Mouse (Mus musculus) lung, embryonic 15.5 days (tissue): ENCODE measurements around the gene Tmem129. TPM values are rescaled to one million over a fixed set of nuclear protein-coding genes. Genes with fewer than 3 reads are reported as not detected.
A peak's percentile ranks its signal among the peaks of the same experiment; 100 is the strongest.

Experiments
- ATAC-seq: fragments of 200-750 bp; cut with Nextera tagmentation; 2 replicates; pipeline ENCODE4 v1.8.0; 2017; ENCODE audit warnings: moderate number of reproducible peaks, borderline replicate concordance; ENCODE audit not compliant: low FRiP score, low TSS enrichment; ENCODE audit errors: extremely low read depth
- H3K27ac ChIP-seq: fragments of 300-500 bp; sonication (generic); 2 replicates; pipeline ENCODE4 v1.5.1; 2015; ENCODE audit warnings: moderate library complexity, mild to moderate bottlenecking, inconsistent platforms
- H3K27me3 ChIP-seq: fragments of 300-500 bp; sonication (generic); 2 replicates; pipeline ENCODE4 v1.6.1; 2015; ENCODE audit warnings: inconsistent platforms
- H3K36me3 ChIP-seq: fragments of 300-500 bp; sonication (generic); 2 replicates; pipeline ENCODE4 v1.6.1; 2015; ENCODE audit warnings: inconsistent platforms
- H3K4me1 ChIP-seq: fragments of 300-500 bp; sonication (generic); 2 replicates; pipeline ENCODE4 v1.6.1; 2015; ENCODE audit warnings: inconsistent platforms
- H3K4me2 ChIP-seq: fragments of 300-500 bp; sonication (generic); 2 replicates; pipeline ENCODE4 v1.6.1; 2015; ENCODE audit warnings: inconsistent platforms, mild to moderate bottlenecking, moderate library complexity
- H3K4me3 ChIP-seq: fragments of 300-500 bp; sonication (generic); 2 replicates; pipeline ENCODE4 v1.5.1; 2015; ENCODE audit warnings: mild to moderate bottlenecking, inconsistent platforms
- H3K9ac ChIP-seq: fragments of 300-500 bp; sonication (generic); 2 replicates; pipeline ENCODE4 v1.6.1; 2015; ENCODE audit warnings: inconsistent platforms
- H3K9me3 ChIP-seq: fragments of 300-500 bp; sonication (generic); 2 replicates; pipeline ENCODE4 v1.6.1; 2016; ENCODE audit warnings: inconsistent platforms
- WGBS: fragments of 180-500 bp; shearing (Covaris S2); methylation state at CpG from one replicate; pipeline ENCODE4 v1.1.7; 2015; 5-methylcytosine and 5-hydroxymethylcytosine counted together
- polyA plus RNA-seq: library from polyadenylated mRNA; unstranded; fragments of >200 nt; fragmentation: Nextera tagmentation; extraction: Ambion mirVana; gene quantifications from 2 replicates; pipeline ENCODE4 v1.2.1, GENCODE M21; 2015

The Tmem129 gene
- polyA plus RNA-seq, 1 experiment from 2014 or later = 39.7 TPM

- Histone ChIP-seq H3K9me3 (no peaks in the 10 kb centered on the region), H3K9ac (no peak overlapping the region), H3K27me3 (no peaks in the 10 kb centered on the region), H3K4me1 (peaks cover 39% of the 10 kb centered on the region), H3K4me2 (no peak overlapping the region), H3K36me3 (peaks cover 24% of the 10 kb centered on the region), H3K4me3 (no peak overlapping the region), H3K27ac (no peak overlapping the region)
- no peak for ATAC-seq
- WGBS = 91% methylated on average over 10 of the region's 10 CpGs
Measured at GRCm38 (mm10) chr5:33655251-33655840, 2.9 kb downstream of the Tmem129 start.

- Histone ChIP-seq H3K27me3 (no peaks in the 10 kb centered on the region), H3K4me3 (no peak overlapping the region), H3K9ac (no peak overlapping the region), H3K27ac (no peak overlapping the region), H3K4me2 (no peak overlapping the region), H3K9me3 (no peaks in the 10 kb centered on the region), H3K4me1 (peaks cover 39% of the 10 kb centered on the region), H3K36me3 (peaks cover 30% of the 10 kb centered on the region)
- no peak for ATAC-seq
- 90% methylated on average over 13 of the region's 13 CpGs for WGBS
Measured at GRCm38 (mm10) chr5:33654424-33654823, 3.8 kb downstream of the Tmem129 start.

- ATAC-seq = no peak; the same call in 1 of the 2 replicates
- H3K36me3 ChIP-seq = peaks cover 44% of the 10 kb centered on the region
- 2% methylated on average over 9 of the region's 9 CpGs for WGBS
Measured at GRCm38 (mm10) chr5:33652783-33653173, 5.4 kb downstream of the Tmem129 start.

GRCm38 (mm10) chr5:33651921-33652782 lies 6.1 kb downstream of the Tmem129 start, which contains the start of gene Slbp:
Slbp (minus strand) TSS chr5:33652574.
- peaks cover 50% of the 10 kb centered on the region for H3K36me3 ChIP-seq
- WGBS = under 1% methylated on average over 82 of the region's 82 CpGs
- peak; percentile 96 for ATAC-seq
- peaks cover 38% of the 10 kb centered on the region for H3K4me1 ChIP-seq
- H3K9me3 ChIP-seq = no peaks in the 10 kb centered on the region
- H3K27me3 ChIP-seq = no peaks in the 10 kb centered on the region
- peak within 1 kb of the TSS; percentile 88 for H3K9ac ChIP-seq
- peak within 1 kb of the TSS; percentile 90 for H3K4me3 ChIP-seq
- H3K27ac ChIP-seq = peak within 1 kb of the TSS; percentile 96
- H3K4me2 ChIP-seq = peak within 1 kb of the TSS; percentile 57

More at GRCm38 (mm10) chr5:33652783-33653173, 5.4 kb downstream of the Tmem129 start:
- peak overlapping the region; percentile 49; the same call in 1 of the 2 replicates for H3K9ac ChIP-seq
- H3K4me2 ChIP-seq = peak overlapping the region; percentile 57
- peak overlapping the region; percentile 86 for H3K27ac ChIP-seq
- peaks cover 38% of the 10 kb centered on the region for H3K4me1 ChIP-seq
- H3K27me3 ChIP-seq = no peaks in the 10 kb centered on the region
- peak overlapping the region; percentile 90 for H3K4me3 ChIP-seq
- no peaks in the 10 kb centered on the region for H3K9me3 ChIP-seq

- Histone ChIP-seq H3K36me3 (peaks cover 56% of the 10 kb centered on the region), H3K4me1 (peaks cover 32% of the 10 kb centered on the region)
- 2% methylated on average over 11 of the region's 11 CpGs for WGBS
Measured at GRCm38 (mm10) chr5:33651541-33651920, 6.7 kb downstream of the Tmem129 start.

GRCm38 (mm10) chr5:33651017-33651416 lies 7.2 kb downstream of the Tmem129 start:
- no peak for ATAC-seq
- WGBS = 2% methylated on average over 2 of the region's 2 CpGs

More at GRCm38 (mm10) chr5:33651541-33651920, 6.7 kb downstream of the Tmem129 start:
- Histone ChIP-seq H3K9ac (peak overlapping the region; percentile 88), H3K9me3 (no peaks in the 10 kb centered on the region), H3K4me2 (peak overlapping the region; percentile 57), H3K27me3 (no peaks in the 10 kb centered on the region), H3K27ac (peak overlapping the region; percentile 96), H3K4me3 (peak overlapping the region; percentile 90)
- ATAC-seq = no peak; the same call in 1 of the 2 replicates

GRCm38 (mm10) chr5:33640652-33641051 lies 17.6 kb downstream of the Tmem129 start:
- H3K4me3 ChIP-seq = no peak overlapping the region
- 34% methylated on average over 3 of the region's 3 CpGs for WGBS
- H3K36me3 ChIP-seq = peaks cover 74% of the 10 kb centered on the region
- no peak overlapping the region for H3K4me2 ChIP-seq
- ATAC-seq = no peak
- H3K4me1 ChIP-seq = no peaks in the 10 kb centered on the region
- no peaks in the 10 kb centered on the region for H3K9me3 ChIP-seq
- no peaks in the 10 kb centered on the region for H3K27me3 ChIP-seq
- H3K9ac ChIP-seq = no peak overlapping the region
- no peak overlapping the region for H3K27ac ChIP-seq

More at GRCm38 (mm10) chr5:33651017-33651416, 7.2 kb downstream of the Tmem129 start:
- H3K27ac ChIP-seq = peak overlapping the region; percentile 96; the same call in 1 of the 2 replicates
- peaks cover 61% of the 10 kb centered on the region for H3K36me3 ChIP-seq
- H3K9ac ChIP-seq = peak overlapping the region; percentile 88
- H3K4me1 ChIP-seq = peaks cover 27% of the 10 kb centered on the region
- no peaks in the 10 kb centered on the region for H3K27me3 ChIP-seq
- no peaks in the 10 kb centered on the region for H3K9me3 ChIP-seq
- H3K4me2 ChIP-seq = peak overlapping the region; percentile 57
- H3K4me3 ChIP-seq = peak overlapping the region; percentile 90

GRCm38 (mm10) chr5:33638826-33639225 lies 19.4 kb downstream of the Tmem129 start:
- no peaks in the 10 kb centered on the region for H3K27me3 ChIP-seq
- H3K9me3 ChIP-seq = no peaks in the 10 kb centered on the region
- ATAC-seq = no peak
- no peak overlapping the region for H3K9ac ChIP-seq
- H3K4me2 ChIP-seq = no peak overlapping the region
- peaks cover 59% of the 10 kb centered on the region for H3K36me3 ChIP-seq
- no peaks in the 10 kb centered on the region for H3K4me1 ChIP-seq
- H3K4me3 ChIP-seq = no peak overlapping the region
- H3K27ac ChIP-seq = 0 out of 2 replicates have a peak overlapping the region, but pooled peaks have one; percentile 21
- WGBS = 50% methylated on average over 4 of the region's 4 CpGs

GRCm38 (mm10) chr5:33637606-33638350 lies 20.4 kb downstream of the Tmem129 start:
- no peak for ATAC-seq
- H3K36me3 ChIP-seq = peaks cover 48% of the 10 kb centered on the region
- no peak overlapping the region for H3K4me3 ChIP-seq
- no peaks in the 10 kb centered on the region for H3K27me3 ChIP-seq
- WGBS = 73% methylated on average over 3 of the region's 3 CpGs
- H3K9ac ChIP-seq = no peak overlapping the region
- H3K9me3 ChIP-seq = no peaks in the 10 kb centered on the region
- no peak overlapping the region for H3K4me2 ChIP-seq
- no peaks in the 10 kb centered on the region for H3K4me1 ChIP-seq
- H3K27ac ChIP-seq = no peak overlapping the region

- Histone ChIP-seq H3K27ac (no peak overlapping the region), H3K36me3 (peaks cover 27% of the 10 kb centered on the region; the same call in 1 of the 2 replicates), H3K4me2 (no peak overlapping the region), H3K4me1 (peaks cover 3% of the 10 kb centered on the region), H3K4me3 (no peak overlapping the region), H3K9me3 (no peaks in the 10 kb centered on the region), H3K9ac (no peak overlapping the region), H3K27me3 (no peaks in the 10 kb centered on the region)
- 92% methylated on average over 3 of the region's 3 CpGs for WGBS
- ATAC-seq = no peak
Measured at GRCm38 (mm10) chr5:33635361-33635760, 22.9 kb downstream of the Tmem129 start.

- Histone ChIP-seq H3K4me3 (no peak overlapping the region), H3K4me2 (no peak overlapping the region), H3K36me3 (peaks cover 7% of the 10 kb centered on the region; the same call in 1 of the 2 replicates), H3K4me1 (peaks cover 15% of the 10 kb centered on the region), H3K9me3 (no peaks in the 10 kb centered on the region), H3K27me3 (no peaks in the 10 kb centered on the region), H3K27ac (no peak overlapping the region), H3K9ac (no peak overlapping the region)
- ATAC-seq = no peak
- WGBS = 86% methylated on average over 1 of the region's 1 CpGs
Measured at GRCm38 (mm10) chr5:33632526-33632925, 25.7 kb downstream of the Tmem129 start.
